Mouse (Mus musculus) embryonic facial prominence, embryonic 11.5 days (tissue): ENCODE data around the gene Mmrn1. TPM values are rescaled to one million over a fixed set of nuclear protein-coding genes. Genes with fewer than 3 reads are reported as not detected.
A peak's percentile ranks its signal among the peaks of the same experiment; 100 is the strongest.

Source experiments
- ATAC-seq: fragments of 200-750 bp; cut with Nextera tagmentation; replicated peaks from 2 replicates; pipeline ENCODE4 v1.8.0; 2017; ENCODE audit warnings: low read depth; ENCODE audit not compliant: insufficient number of reproducible peaks, low FRiP score, low TSS enrichment
- DNase-seq: peaks from one replicate; pipeline ENCODE4 v3.0.0-alpha.2; 2015; ENCODE audit warnings: low spot score
- H3K27ac ChIP-seq: fragments of 300-500 bp; sonication (generic); replicated peaks from 2 replicates; pipeline ENCODE4 v1.5.1; 2014; ENCODE audit warnings: mild to moderate bottlenecking, low read depth, low read length, control low read depth
- H3K27me3 ChIP-seq: fragments of 300-500 bp; sonication (generic); 2 replicates; pipeline ENCODE4 v1.6.1; 2014; ENCODE audit warnings: mild to moderate bottlenecking, low read length, moderate library complexity, mixed read lengths; ENCODE audit not compliant: control insufficient read depth, insufficient read depth
- H3K36me3 ChIP-seq: fragments of 300-500 bp; sonication (generic); replicated peaks from 2 replicates; pipeline ENCODE4 v1.6.1; 2014; ENCODE audit warnings: low read depth, mild to moderate bottlenecking, low read length, moderate library complexity, mixed read lengths; ENCODE audit not compliant: control insufficient read depth, insufficient read depth
- H3K4me1 ChIP-seq: fragments of 300-500 bp; sonication (generic); 2 replicates; pipeline ENCODE4 v1.6.1; 2014; ENCODE audit warnings: low read length, mixed read lengths; ENCODE audit not compliant: control insufficient read depth, insufficient read depth
- H3K4me2 ChIP-seq: fragments of 300-500 bp; sonication (generic); 2 replicates; pipeline ENCODE4 v1.6.1; 2014; ENCODE audit warnings: low read depth, mild to moderate bottlenecking, control low read depth, low read length, moderate library complexity
- H3K4me3 ChIP-seq: fragments of 300-500 bp; sonication (generic); 2 replicates; pipeline ENCODE4 v1.5.1; 2014; ENCODE audit warnings: low read depth, low read length, control low read depth
- H3K9ac ChIP-seq: fragments of 300-500 bp; sonication (generic); replicated peaks from 2 replicates; pipeline ENCODE4 v1.6.1; 2014; ENCODE audit warnings: mild to moderate bottlenecking, control low read depth, low read length
- H3K9me3 ChIP-seq: fragments of 300-500 bp; sonication (generic); replicated peaks from 2 replicates; pipeline ENCODE4 v1.6.1; 2016; ENCODE audit warnings: mild to moderate bottlenecking, low read length, inconsistent platforms, mixed read lengths; ENCODE audit not compliant: control insufficient read depth
- WGBS: fragments of 180-500 bp; shearing (Covaris S2); extraction: QIAGEN DNeasy Blood & Tissue Kit; methylation state at CpG from one replicate; pipeline ENCODE4 v1.1.7; 2014; 5-methylcytosine and 5-hydroxymethylcytosine counted together
- polyA plus RNA-seq: library from polyadenylated mRNA; unstranded; fragments of >200 nt; fragmentation: Nextera tagmentation; extraction: Ambion mirVana; gene quantifications from 2 replicates; pipeline ENCODE4 v1.2.1, GENCODE M21; 2014

Mmrn1 gene
- polyA plus RNA-seq, 1 experiment from 2014 or later = 8.5 TPM

GRCm38 (mm10) chr6:60944621-60945020 is 19.8 kb downstream of the Mmrn1 start:
- H3K4me2 ChIP-seq = no peak overlapping the region
- H3K9me3 ChIP-seq = no peaks in the 10 kb centered on the region
- H3K36me3 ChIP-seq = no peaks in the 10 kb centered on the region
- no peak overlapping the region for H3K27ac ChIP-seq
- H3K27me3 ChIP-seq = no peaks in the 10 kb centered on the region
- H3K9ac ChIP-seq = no peak overlapping the region
- no peaks in the 10 kb centered on the region for H3K4me1 ChIP-seq
- DNase-seq (no peak), ATAC-seq (no peak)
- WGBS = 79% methylated on average over 9 of the region's 9 CpGs
- no peak overlapping the region for H3K4me3 ChIP-seq

GRCm38 (mm10) chr6:60950415-60950814 is 25.6 kb downstream of the Mmrn1 start:
- H3K9ac ChIP-seq = no peak overlapping the region
- no peak overlapping the region for H3K27ac ChIP-seq
- DNase-seq (peak; percentile 56), ATAC-seq (no peak)
- H3K4me2 ChIP-seq = no peak overlapping the region
- H3K4me3 ChIP-seq = no peak overlapping the region
- 70% methylated on average over 3 of the region's 3 CpGs for WGBS
- no peaks in the 10 kb centered on the region for H3K27me3 ChIP-seq
- no peaks in the 10 kb centered on the region for H3K4me1 ChIP-seq
- no peaks in the 10 kb centered on the region for H3K36me3 ChIP-seq
- no peaks in the 10 kb centered on the region for H3K9me3 ChIP-seq

DNA sequence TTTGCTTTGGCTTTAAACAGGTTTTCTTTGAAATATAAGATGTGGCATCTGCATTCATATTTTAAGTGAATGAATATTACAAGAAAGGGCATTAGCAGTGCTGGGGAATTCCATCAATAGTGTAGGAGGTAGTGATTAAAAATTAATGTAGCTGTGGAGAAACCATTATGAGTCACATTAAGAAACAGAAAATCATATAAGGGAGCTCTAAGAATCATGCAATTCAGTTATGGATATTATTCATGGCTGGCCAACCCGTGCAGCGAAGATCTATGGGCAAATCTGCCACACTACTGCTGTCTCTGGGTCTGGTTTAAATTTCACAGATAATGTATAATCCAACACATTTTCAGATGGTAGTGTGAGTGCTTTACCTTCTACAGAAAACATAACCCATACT is 36.5 kb downstream of the Mmrn1 start:
- WGBS = 80% methylated on average over 2 of the region's 2 CpGs
- H3K4me3 ChIP-seq = no peak overlapping the region
- H3K27me3 ChIP-seq = no peaks in the 10 kb centered on the region
- H3K36me3 ChIP-seq = no peaks in the 10 kb centered on the region
- ATAC-seq (no peak), DNase-seq (no peak)
- no peaks in the 10 kb centered on the region for H3K4me1 ChIP-seq
- H3K9me3 ChIP-seq = no peaks in the 10 kb centered on the region
- no peak overlapping the region for H3K4me2 ChIP-seq
- no peak overlapping the region for H3K9ac ChIP-seq
- H3K27ac ChIP-seq = no peak overlapping the region

GRCm38 (mm10) chr6:60961838-60962237 is 37.1 kb downstream of the Mmrn1 start:
- DNase-seq (no peak), ATAC-seq (no peak)
- Histone ChIP-seq H3K4me1 (no peaks in the 10 kb centered on the region), H3K27me3 (no peaks in the 10 kb centered on the region), H3K36me3 (no peaks in the 10 kb centered on the region), H3K4me2 (no peak overlapping the region), H3K9me3 (no peaks in the 10 kb centered on the region), H3K27ac (no peak overlapping the region), H3K4me3 (no peak overlapping the region), H3K9ac (no peak overlapping the region)
- WGBS = 65% methylated on average over 2 of the region's 2 CpGs

GRCm38 (mm10) chr6:60962668-60963067 is 37.9 kb downstream of the Mmrn1 start:
- H3K4me2 ChIP-seq = no peak overlapping the region
- no peaks in the 10 kb centered on the region for H3K4me1 ChIP-seq
- no peak overlapping the region for H3K9ac ChIP-seq
- WGBS = 89% methylated on average over 2 of the region's 2 CpGs
- no peaks in the 10 kb centered on the region for H3K9me3 ChIP-seq
- ATAC-seq = no peak
- no peaks in the 10 kb centered on the region for H3K36me3 ChIP-seq
- no peak for DNase-seq
- no peak overlapping the region for H3K27ac ChIP-seq
- H3K4me3 ChIP-seq = no peak overlapping the region
- no peaks in the 10 kb centered on the region for H3K27me3 ChIP-seq

- WGBS = 65% methylated on average over 1 of the region's 1 CpGs
- Histone ChIP-seq H3K4me2 (no peak overlapping the region), H3K27me3 (no peaks in the 10 kb centered on the region), H3K36me3 (no peaks in the 10 kb centered on the region), H3K9ac (no peak overlapping the region), H3K9me3 (no peaks in the 10 kb centered on the region), H3K4me3 (no peak overlapping the region), H3K4me1 (no peaks in the 10 kb centered on the region), H3K27ac (no peak overlapping the region)
- no peak for ATAC-seq
- DNase-seq = no peak
These were observed 39.0 kb downstream of the Mmrn1 start for GRCm38 (mm10) chr6:60963726-60964125.

DNA sequence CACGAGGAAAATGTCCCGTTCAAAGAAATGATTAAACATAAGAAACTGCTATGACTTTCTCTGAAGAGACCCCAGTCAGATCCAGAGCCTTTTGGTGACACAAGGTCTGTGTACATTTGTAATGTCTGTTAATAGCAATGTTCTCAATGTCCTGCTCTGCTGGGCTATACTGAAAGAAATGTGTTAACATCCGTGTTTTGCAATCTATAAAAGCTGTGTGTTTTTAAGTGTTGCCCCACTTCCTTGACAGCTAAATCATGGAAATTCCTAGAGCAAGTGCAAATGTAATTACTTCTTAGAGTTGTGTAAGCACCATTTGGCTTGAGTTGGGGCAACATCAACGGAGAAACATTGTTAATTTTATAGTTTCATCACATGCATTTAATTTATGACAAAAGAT is 42.2 kb downstream of the Mmrn1 start:
- Histone ChIP-seq H3K9me3 (no peaks in the 10 kb centered on the region), H3K4me3 (no peak overlapping the region), H3K27me3 (no peaks in the 10 kb centered on the region), H3K36me3 (no peaks in the 10 kb centered on the region), H3K9ac (no peak overlapping the region), H3K4me2 (no peak overlapping the region), H3K4me1 (no peaks in the 10 kb centered on the region), H3K27ac (no peak overlapping the region)
- no peak for ATAC-seq
- 78% methylated on average over 4 of the region's 4 CpGs for WGBS
- no peak for DNase-seq

DNA sequence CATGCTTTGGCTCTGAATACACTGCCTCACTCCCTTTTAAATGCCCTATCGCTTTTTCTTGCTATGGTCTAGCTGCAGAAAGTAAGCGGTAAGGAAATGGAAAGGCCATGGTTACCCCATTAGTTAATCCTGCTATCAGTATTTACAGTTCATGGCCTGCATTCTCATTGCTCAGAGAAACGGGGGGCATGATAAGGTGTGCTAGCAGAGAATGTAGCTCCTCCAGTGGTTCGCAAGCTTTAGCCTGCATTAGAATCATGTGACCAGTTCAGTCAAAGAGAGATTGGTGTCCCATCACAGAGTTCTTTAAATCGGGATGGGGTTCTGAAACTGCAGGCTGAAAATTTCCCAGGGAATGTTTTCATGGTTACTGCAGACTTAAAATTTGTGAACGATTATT is 44.6 kb downstream of the Mmrn1 start:
- H3K4me3 ChIP-seq = no peak overlapping the region
- no peaks in the 10 kb centered on the region for H3K4me1 ChIP-seq
- H3K27ac ChIP-seq = no peak overlapping the region
- 80% methylated on average over 6 of the region's 6 CpGs for WGBS
- H3K9me3 ChIP-seq = no peaks in the 10 kb centered on the region
- H3K9ac ChIP-seq = no peak overlapping the region
- H3K27me3 ChIP-seq = no peaks in the 10 kb centered on the region
- H3K4me2 ChIP-seq = no peak overlapping the region
- no peak for ATAC-seq
- DNase-seq = no peak
- H3K36me3 ChIP-seq = no peaks in the 10 kb centered on the region
